Mouse (Mus musculus): ENCODE results near the gene D16Ertd472e. TPM values are rescaled to one million over a fixed set of nuclear protein-coding genes. Genes with fewer than 3 reads are reported as not detected.

D16Ertd472e gene
- polyA plus RNA-seq, 1 experiment = 16.8 TPM

DNA sequence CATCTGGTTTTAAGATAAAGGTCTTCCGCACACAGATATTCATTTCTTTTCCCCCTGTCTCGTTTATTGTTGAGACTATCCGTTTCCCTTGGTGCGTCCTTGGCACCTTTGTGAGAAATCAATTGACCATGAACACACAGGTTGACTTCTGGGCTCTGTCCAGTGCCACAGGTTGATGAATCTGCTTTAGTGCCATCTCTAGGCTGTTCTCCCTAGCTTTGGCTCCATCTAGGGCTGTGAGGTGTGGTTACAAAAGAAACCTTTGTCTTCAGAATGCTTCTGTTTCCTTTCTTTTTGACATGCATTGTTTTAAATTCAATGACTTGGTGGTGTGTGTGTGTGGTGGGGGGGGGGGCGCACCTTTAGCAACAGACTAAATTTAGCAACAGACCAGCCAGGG lies 85.7 kb downstream of the D16Ertd472e start:
- H3K4me3 ChIP-seq (ENCODE audit: low read depth, low read length) = no peak overlapping the region
- H3K27ac ChIP-seq (ENCODE audit: insufficient read depth, low read length) = peak overlapping the region; percentile 95
- peaks cover 2% of the 10 kb centered on the region for H3K4me1 ChIP-seq (ENCODE audit: control insufficient read depth, insufficient read depth, low read length)
- H3K36me3 ChIP-seq (ENCODE audit: control insufficient read depth, insufficient read depth, low read length, poor library complexity, severe bottlenecking) = no peaks in the 10 kb centered on the region
- H3K27me3 ChIP-seq (ENCODE audit: control insufficient read depth, insufficient read depth, low read length, poor library complexity, severe bottlenecking) = no peaks in the 10 kb centered on the region
- peaks cover 10% of the 10 kb centered on the region for H3K9me3 ChIP-seq (replicated peaks; ENCODE audit: control insufficient read depth, insufficient read depth, low read length, poor library complexity, severe bottlenecking)
- TF ChIP-seq POLR2A (IDR thresholded peaks at IDR 0.05; ENCODE audit: insufficient read depth, low read length) (no peak), CTCF (IDR thresholded peaks at IDR 0.05; ENCODE audit: low read depth, low read length) (no peak), EP300 (IDR thresholded peaks at IDR 0.05; ENCODE audit: insufficient read depth, low read depth, low read length) (0 out of 2 replicates have a peak, but pooled peaks have one; percentile 37)
- peak overlapping the region; percentile 77 for H3K9ac ChIP-seq (ENCODE audit: low read depth, poor library complexity, severe bottlenecking)

Other genes with a start within 250 kb of the D16Ertd472e start
- gene Btg3, start 199.5 kb downstream of the D16Ertd472e start, polyA plus RNA-seq (2011; ENCODE audit: insufficient read depth, insufficient read length, low read depth, missing spikeins) = 53.3 and 55.7 TPM in 2 replicates